Mouse (Mus musculus) midbrain, embryonic 15.5 days (tissue): Measurements from ENCODE around the gene Pcsk7. TPM values are rescaled to one million over a fixed set of nuclear protein-coding genes. Genes with fewer than 3 reads are reported as not detected.
A peak's percentile ranks its signal among the peaks of the same experiment; 100 is the strongest.

Experiments
- ATAC-seq: fragments of 200-750 bp; cut with Nextera tagmentation; replicated peaks from 2 replicates; pipeline ENCODE4 v1.8.0; 2017; ENCODE audit warnings: moderate TSS enrichment
- H3K27ac ChIP-seq: fragments of 300-500 bp; sonication (generic); 2 replicates; pipeline ENCODE4 v1.5.1; 2015; ENCODE audit warnings: mild to moderate bottlenecking, inconsistent platforms
- H3K27me3 ChIP-seq: fragments of 300-500 bp; sonication (generic); replicated peaks from 2 replicates; pipeline ENCODE4 v1.6.1; 2015; ENCODE audit warnings: inconsistent platforms
- H3K36me3 ChIP-seq: fragments of 300-500 bp; sonication (generic); replicated peaks from 2 replicates; pipeline ENCODE4 v1.6.1; 2015; ENCODE audit warnings: inconsistent platforms
- H3K4me1 ChIP-seq: fragments of 300-500 bp; sonication (generic); 2 replicates; pipeline ENCODE4 v1.6.1; 2015; ENCODE audit warnings: inconsistent platforms
- H3K4me2 ChIP-seq: fragments of 300-500 bp; sonication (generic); 2 replicates; pipeline ENCODE4 v1.6.1; 2015; ENCODE audit warnings: inconsistent platforms, mild to moderate bottlenecking, moderate library complexity
- H3K4me3 ChIP-seq: fragments of 300-500 bp; sonication (generic); 2 replicates; pipeline ENCODE4 v1.5.1; 2015; ENCODE audit warnings: mild to moderate bottlenecking, inconsistent platforms
- H3K9ac ChIP-seq: fragments of 300-500 bp; sonication (generic); 2 replicates; pipeline ENCODE4 v1.6.1; 2015; ENCODE audit warnings: mild to moderate bottlenecking, inconsistent platforms
- H3K9me3 ChIP-seq: fragments of 300-500 bp; sonication (generic); 2 replicates; pipeline ENCODE4 v1.6.1; 2016; ENCODE audit warnings: inconsistent platforms
- WGBS: fragments of 180-500 bp; shearing (Covaris S2); methylation state at CpG from one replicate; pipeline ENCODE4 v1.1.7; 2015; ENCODE audit warnings: mixed read lengths; 5-methylcytosine and 5-hydroxymethylcytosine counted together
- polyA plus RNA-seq: library from polyadenylated mRNA; unstranded; fragments of >200 nt; fragmentation: Nextera tagmentation; extraction: Ambion mirVana; gene quantifications from 2 replicates; pipeline ENCODE4 v1.2.1, GENCODE M21; 2015

The Pcsk7 gene
- polyA plus RNA-seq, 1 experiment from 2014 or later, result 26.0 TPM

GRCm38 (mm10) chr9:45917041-45917934, 11.0 kb downstream of the Pcsk7 start:
- no peak overlapping the region for H3K4me2 ChIP-seq
- no peak overlapping the region for H3K9ac ChIP-seq
- no peaks in the 10 kb centered on the region for H3K27me3 ChIP-seq
- no peaks in the 10 kb centered on the region for H3K4me1 ChIP-seq
- no peaks in the 10 kb centered on the region for H3K9me3 ChIP-seq
- no peak overlapping the region for H3K4me3 ChIP-seq
- peaks cover 61% of the 10 kb centered on the region for H3K36me3 ChIP-seq
- H3K27ac ChIP-seq, result 0 out of 2 replicates have a peak overlapping the region, but pooled peaks have one; percentile 26
- peak; percentile 30; the same call in 1 of the 2 replicates for ATAC-seq
- 77% methylated on average over 5 of the region's 5 CpGs for WGBS

DNA sequence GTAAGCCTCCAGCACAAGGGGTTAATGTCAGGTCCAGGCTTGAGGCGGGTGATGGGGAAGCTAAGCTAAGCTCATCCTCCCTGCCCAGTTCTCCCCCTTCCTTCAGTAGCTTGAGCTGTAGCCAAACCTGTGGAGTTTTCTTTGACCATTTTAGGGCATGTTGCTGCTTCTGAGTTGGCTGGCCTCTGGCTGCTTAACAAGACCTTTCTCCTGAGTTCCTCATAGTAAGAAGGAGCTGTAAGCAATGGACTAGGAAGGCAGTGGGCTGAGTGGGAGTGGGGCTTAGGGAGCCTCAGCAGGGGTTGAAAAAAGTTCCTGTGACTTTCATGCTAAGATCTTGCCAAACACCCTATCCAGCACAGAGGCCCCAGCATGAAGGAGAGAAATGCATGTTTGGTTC, 13.6 kb downstream of the Pcsk7 start:
- no peak overlapping the region for H3K4me2 ChIP-seq
- no peaks in the 10 kb centered on the region for H3K9me3 ChIP-seq
- WGBS, result 58% methylated on average over 1 of the region's 1 CpGs
- no peak overlapping the region for H3K9ac ChIP-seq
- H3K36me3 ChIP-seq, result peaks cover 57% of the 10 kb centered on the region
- H3K27ac ChIP-seq, result no peak overlapping the region
- ATAC-seq, result no peak
- H3K27me3 ChIP-seq, result no peaks in the 10 kb centered on the region
- H3K4me1 ChIP-seq, result no peaks in the 10 kb centered on the region
- H3K4me3 ChIP-seq, result no peak overlapping the region

GRCm38 (mm10) chr9:45929285-45929684, 23.0 kb downstream of the Pcsk7 start:
- ATAC-seq, result no peak
- H3K4me1 ChIP-seq, result no peaks in the 10 kb centered on the region
- H3K36me3 ChIP-seq, result peaks cover 38% of the 10 kb centered on the region
- no peak overlapping the region for H3K27ac ChIP-seq
- H3K4me2 ChIP-seq, result no peak overlapping the region
- H3K9me3 ChIP-seq, result no peaks in the 10 kb centered on the region
- H3K9ac ChIP-seq, result no peak overlapping the region
- 90% methylated on average over 5 of the region's 5 CpGs for WGBS
- H3K4me3 ChIP-seq, result no peak overlapping the region
- H3K27me3 ChIP-seq, result no peaks in the 10 kb centered on the region

- Histone ChIP-seq H3K4me3 (no peak overlapping the region), H3K36me3 (peaks cover 34% of the 10 kb centered on the region), H3K27ac (no peak overlapping the region), H3K4me2 (no peak overlapping the region), H3K4me1 (peaks cover 5% of the 10 kb centered on the region), H3K27me3 (no peaks in the 10 kb centered on the region), H3K9ac (no peak overlapping the region), H3K9me3 (no peaks in the 10 kb centered on the region)
- WGBS, result 59% methylated on average over 1 of the region's 1 CpGs
- no peak for ATAC-seq
These were observed 25.7 kb downstream of the Pcsk7 start for GRCm38 (mm10) chr9:45931958-45932357.

- H3K9me3 ChIP-seq, result no peaks in the 10 kb centered on the region
- no peak overlapping the region for H3K9ac ChIP-seq
- H3K4me1 ChIP-seq, result peaks cover 5% of the 10 kb centered on the region
- peaks cover 27% of the 10 kb centered on the region; the same call in 1 of the 2 replicates for H3K36me3 ChIP-seq
- WGBS, result 85% methylated on average over 11 of the region's 11 CpGs
- H3K27ac ChIP-seq, result no peak overlapping the region
- no peak overlapping the region for H3K4me2 ChIP-seq
- no peaks in the 10 kb centered on the region for H3K27me3 ChIP-seq
- no peak overlapping the region for H3K4me3 ChIP-seq
- no peak for ATAC-seq
These were observed 26.5 kb downstream of the Pcsk7 start for GRCm38 (mm10) chr9:45932571-45933415.

GRCm38 (mm10) chr9:45935628-45936210, 29.4 kb downstream of the Pcsk7 start, which contains the start of gene Tagln:
Gene Tagln (minus strand): TSS chr9:45936058.
- no peaks in the 10 kb centered on the region for H3K27me3 ChIP-seq
- no peak for ATAC-seq
- peaks cover 8% of the 10 kb centered on the region; the same call in 1 of the 2 replicates for H3K36me3 ChIP-seq
- H3K4me3 ChIP-seq, result no peak within 1 kb of the TSS
- no peak within 1 kb of the TSS for H3K27ac ChIP-seq
- 10% methylated on average over 21 of the region's 21 CpGs for WGBS
- H3K9me3 ChIP-seq, result no peaks in the 10 kb centered on the region
- H3K9ac ChIP-seq, result no peak within 1 kb of the TSS
- peaks cover 5% of the 10 kb centered on the region for H3K4me1 ChIP-seq
- peak within 1 kb of the TSS; percentile 27 for H3K4me2 ChIP-seq

GRCm38 (mm10) chr9:45936883-45937282, 30.6 kb downstream of the Pcsk7 start:
- Histone ChIP-seq H3K4me1 (peaks cover 5% of the 10 kb centered on the region), H3K27ac (no peak overlapping the region), H3K4me2 (no peak overlapping the region), H3K9me3 (no peaks in the 10 kb centered on the region), H3K9ac (no peak overlapping the region), H3K27me3 (no peaks in the 10 kb centered on the region), H3K36me3 (no peaks in the 10 kb centered on the region; the same call in 1 of the 2 replicates), H3K4me3 (no peak overlapping the region)
- 24% methylated on average over 3 of the region's 3 CpGs for WGBS
- ATAC-seq, result no peak

- Histone ChIP-seq H3K4me3 (no peak overlapping the region), H3K9ac (no peak overlapping the region), H3K27me3 (no peaks in the 10 kb centered on the region), H3K36me3 (peaks cover 7% of the 10 kb centered on the region), H3K27ac (no peak overlapping the region), H3K4me2 (no peak overlapping the region), H3K4me1 (peaks cover 5% of the 10 kb centered on the region), H3K9me3 (no peaks in the 10 kb centered on the region)
- WGBS, result 90% methylated on average over 8 of the region's 8 CpGs
- ATAC-seq, result no peak
These were observed 31.8 kb downstream of the Pcsk7 start for GRCm38 (mm10) chr9:45938088-45938487.

DNA sequence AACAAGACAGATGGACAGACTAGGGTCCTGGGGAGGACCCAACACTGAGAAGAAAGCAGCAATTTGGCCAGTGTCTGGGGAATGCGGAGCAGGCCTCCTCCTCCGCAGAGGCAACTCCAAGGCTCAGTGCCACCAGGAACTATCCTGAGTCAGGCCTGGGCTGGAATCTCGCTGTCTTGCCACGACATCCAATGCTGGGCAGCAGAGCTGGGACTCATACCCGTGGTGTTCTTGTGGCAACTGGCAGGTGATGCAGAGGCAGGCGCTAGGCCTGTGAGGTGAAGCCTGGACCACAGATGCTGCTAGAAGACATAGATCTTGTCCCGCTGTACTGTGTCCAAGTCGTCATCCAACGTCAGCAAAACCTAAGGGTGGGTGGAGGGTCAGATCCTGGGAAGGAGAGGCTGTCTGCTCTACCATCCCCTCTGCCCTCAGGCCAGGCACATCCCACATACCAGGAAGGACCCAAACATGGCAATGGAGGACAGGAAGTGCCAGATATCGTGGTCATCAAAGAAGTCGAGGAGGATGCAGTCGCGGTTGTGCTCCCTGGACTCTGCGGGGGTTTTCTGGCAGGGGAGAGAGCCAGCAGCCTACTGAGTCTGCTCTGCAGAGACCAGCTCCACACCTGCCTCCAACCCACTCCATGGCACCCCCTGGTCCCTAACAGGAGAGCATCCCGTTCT, 32.8 kb downstream of the Pcsk7 start:
- H3K4me2 ChIP-seq, result no peak overlapping the region
- no peak overlapping the region for H3K9ac ChIP-seq
- no peak overlapping the region for H3K4me3 ChIP-seq
- 90% methylated on average over 15 of the region's 15 CpGs for WGBS
- H3K4me1 ChIP-seq, result peaks cover 5% of the 10 kb centered on the region
- no peak overlapping the region for H3K27ac ChIP-seq
- ATAC-seq, result no peak
- no peaks in the 10 kb centered on the region for H3K9me3 ChIP-seq
- H3K36me3 ChIP-seq, result peaks cover 7% of the 10 kb centered on the region
- no peaks in the 10 kb centered on the region for H3K27me3 ChIP-seq

DNA sequence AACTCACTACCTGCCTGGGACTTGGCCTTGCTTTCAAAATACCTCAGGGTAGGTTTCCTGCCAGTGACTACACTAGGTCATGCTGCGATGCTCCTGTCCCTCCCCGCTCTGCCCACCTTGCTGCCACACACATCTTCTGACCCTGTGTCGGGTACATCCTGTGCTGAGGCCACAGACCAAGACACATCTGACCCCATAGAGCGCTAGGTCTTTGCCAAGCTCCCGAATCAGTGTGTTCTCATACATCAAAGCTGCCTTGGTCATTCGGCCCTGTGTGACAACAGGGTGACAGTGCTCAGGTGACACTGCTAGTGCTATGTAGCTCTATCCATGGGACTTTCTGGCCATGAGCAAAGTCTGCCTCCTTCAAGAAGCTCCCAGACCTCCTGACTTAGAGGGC, 33.5 kb downstream of the Pcsk7 start:
- no peak overlapping the region for H3K9ac ChIP-seq
- no peak overlapping the region for H3K4me2 ChIP-seq
- 93% methylated on average over 6 of the region's 6 CpGs for WGBS
- no peaks in the 10 kb centered on the region for H3K27me3 ChIP-seq
- no peak overlapping the region for H3K27ac ChIP-seq
- peaks cover 5% of the 10 kb centered on the region for H3K4me1 ChIP-seq
- H3K36me3 ChIP-seq, result peaks cover 7% of the 10 kb centered on the region
- H3K4me3 ChIP-seq, result no peak overlapping the region
- H3K9me3 ChIP-seq, result no peaks in the 10 kb centered on the region
- ATAC-seq, result no peak

DNA sequence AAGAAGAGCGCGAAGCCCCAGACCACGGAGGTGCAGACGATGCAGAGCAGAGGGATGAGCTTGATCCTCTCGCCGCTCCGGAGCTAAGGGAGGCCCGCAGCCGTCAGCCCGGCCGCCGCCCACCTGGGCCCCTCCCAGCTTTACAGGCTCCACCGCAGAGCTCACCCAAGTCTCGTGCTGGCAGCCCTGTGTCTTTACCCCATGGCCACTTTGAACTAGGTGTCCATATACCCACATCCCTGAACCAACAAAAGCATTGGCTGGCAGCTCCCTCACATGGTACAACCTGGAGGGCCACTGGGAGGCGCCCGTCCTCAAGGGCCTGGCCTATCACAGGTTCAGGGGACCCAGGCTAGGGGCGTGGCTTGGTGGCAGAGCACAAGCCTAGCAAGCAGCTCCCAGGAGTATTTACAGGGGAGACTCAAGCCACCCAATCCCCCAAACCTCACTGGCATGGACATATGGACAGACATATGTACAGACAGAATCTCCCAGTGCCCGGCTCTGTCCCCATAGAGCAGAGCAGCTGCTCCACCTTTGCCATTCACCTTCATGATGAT, 35.1 kb downstream of the Pcsk7 start:
- Histone ChIP-seq H3K4me1 (no peaks in the 10 kb centered on the region), H3K9ac (no peak overlapping the region), H3K27ac (no peak overlapping the region), H3K27me3 (no peaks in the 10 kb centered on the region), H3K36me3 (peaks cover 16% of the 10 kb centered on the region), H3K4me3 (no peak overlapping the region), H3K9me3 (no peaks in the 10 kb centered on the region), H3K4me2 (no peak overlapping the region)
- WGBS, result 65% methylated on average over 18 of the region's 18 CpGs
- no peak for ATAC-seq
